Mouse (Mus musculus) cortical plate, adult 2 months (tissue): Measurements from ENCODE around the gene 6430571L13Rik.

Experiments
- CTCF ChIP-seq: fragments of 200-500 bp; IDR thresholded peaks from 2 replicates; pipeline ENCODE4 v1.5.1; 2011; ENCODE audit warnings: mild to moderate bottlenecking, control low read depth, low read length; ENCODE audit not compliant: insufficient read depth; ENCODE audit errors: extremely low read depth
- POLR2A ChIP-seq: fragments of 200-500 bp; IDR thresholded peaks from 2 replicates; pipeline ENCODE4 v1.6.1; 2011; ENCODE audit warnings: mild to moderate bottlenecking, low read length, control low read depth; ENCODE audit not compliant: insufficient read depth; ENCODE audit errors: extremely low read depth

GRCm38 (mm10) chr9:107296016-107296040, 44.6 kb upstream of the 6430571L13Rik start, which contains the start of gene Cish:
- no peak for TF ChIP-seq CTCF
- TF ChIP-seq POLR2A, result no peak
